Comparison of ENCODE assay signal across 1 mouse cellular context in the genomic region with DNA sequence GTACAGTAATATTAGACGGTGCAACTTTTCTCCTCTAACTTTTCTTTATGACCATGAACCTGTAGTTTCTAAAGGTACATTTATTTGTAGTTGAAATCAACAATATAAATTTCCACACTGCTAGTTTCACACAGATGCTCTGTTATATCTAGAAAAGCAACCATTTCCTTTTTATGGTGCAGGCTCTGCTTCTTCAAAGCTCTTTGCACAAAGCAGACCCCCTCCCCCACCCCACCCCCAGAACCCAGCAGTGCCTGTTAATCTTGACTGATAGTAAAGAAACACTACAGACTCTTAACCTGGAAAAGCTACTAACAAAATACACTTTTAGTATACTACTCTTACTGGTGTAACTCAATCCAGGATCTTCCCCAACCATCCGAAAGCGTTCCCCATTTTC.
TF ChIP-seq lines count a peak whose summit lies in the region.

No protein-coding gene starts in this region.

TF ChIP-seq in MEL, 35 proteins besides CTCF, POLR2A, EP300 and RAD21 (continued from another document):
- TF ChIP-seq ZMIZ1 (IDR thresholded peaks at IDR 0.05; ENCODE audit: low read depth, low read length) (no peak), SIN3A (IDR thresholded peaks at IDR 0.05; ENCODE audit: low read length) (0 out of 2 replicates have a peak, but pooled peaks have one; percentile 1), JUND (IDR thresholded peaks at IDR 0.05; ENCODE audit: low read depth, low read length) (no peak), MYB (IDR thresholded peaks at IDR 0.05; ENCODE audit: low read depth, low read length) (no peak), GATA1 (IDR thresholded peaks at IDR 0.05; ENCODE audit: low read depth, low read length) (peak; percentile 17; the same call in 1 of the 2 replicates)
